Mouse (Mus musculus): Measurements from ENCODE around the gene Scamp3.

The Scamp3 gene

GRCm38 (mm10) chr3:89227307-89228179 is 50.3 kb downstream of the Scamp3 start:
- peak; percentile 97 for DNase-seq

- DNase-seq = peak; percentile 87
These were observed 50.9 kb downstream of the Scamp3 start for GRCm38 (mm10) chr3:89228180-89228549.

- DNase-seq = no peak
These were observed 51.6 kb downstream of the Scamp3 start, which contains the start of gene Muc1 for GRCm38 (mm10) chr3:89228836-89229235. TSS of gene Muc1 (plus strand) at chr3:89229057.

GRCm38 (mm10) chr3:89229276-89229675 is 52.0 kb downstream of the Scamp3 start:
- no peak for DNase-seq

- no peak for DNase-seq
These were observed 53.3 kb downstream of the Scamp3 start for GRCm38 (mm10) chr3:89230561-89230960.

GRCm38 (mm10) chr3:89231345-89231744 is 54.1 kb downstream of the Scamp3 start:
- no peak for DNase-seq

- no peak for DNase-seq
These were observed 54.6 kb downstream of the Scamp3 start for GRCm38 (mm10) chr3:89231772-89232275.

Data from retina, postnatal 1 day (tissue).